Mouse (Mus musculus): ENCODE data around the gene Dnmt3a. TPM values are rescaled to one million over a fixed set of nuclear protein-coding genes. Genes with fewer than 3 reads are reported as not detected.

Gene Dnmt3a
- polyA plus RNA-seq, 1 experiment from 2014 or later = 60.3 TPM

- H3K9ac ChIP-seq (replicated peaks; ENCODE audit: low read depth) = peak overlapping the region; percentile 19; the same call in 1 of the 2 replicates
- 2% methylated on average over 8 of the region's 8 CpGs for WGBS
These were observed 28.1 kb downstream of the Dnmt3a start for GRCm38 (mm10) chr12:3833851-3834273.

GRCm38 (mm10) chr12:3834373-3835314, 28.8 kb downstream of the Dnmt3a start:
- Histone ChIP-seq H3K4me1 (ENCODE audit: insufficient read depth, low read depth, low read length) (peaks cover 28% of the 10 kb centered on the region), H3K4me3 (ENCODE audit: low read depth, low read length) (peak overlapping the region; percentile 5; the same call in 1 of the 2 replicates), H3K27me3 (replicated peaks; ENCODE audit: insufficient read depth, low read length) (no peaks in the 10 kb centered on the region), H3K36me3 (ENCODE audit: insufficient read depth, low read length) (0 out of 2 replicates have a peak, but pooled peaks cover 3% of the 10 kb centered on the region), H3K9me3 (ENCODE audit: low read length) (no peaks in the 10 kb centered on the region), H3K27ac (ENCODE audit: low read length) (peak overlapping the region; percentile 80), H3K9ac (replicated peaks; ENCODE audit: low read depth) (peak overlapping the region; percentile 19; the same call in 1 of the 2 replicates), H3K4me2 (replicated peaks; ENCODE audit: low read depth, low read length) (peak overlapping the region; percentile 47)
- TF ChIP-seq CTCF (IDR thresholded peaks at IDR 0.05) (peak; percentile 80), EP300 (IDR thresholded peaks at IDR 0.05) (no peak)
- DNase-seq (ENCODE audit: low spot score) (peak; percentile 48), ATAC-seq (peak; percentile 74)
- 14% methylated on average over 21 of the region's 21 CpGs for WGBS

More at GRCm38 (mm10) chr12:3833851-3834273, 28.1 kb downstream of the Dnmt3a start:
- DNase-seq (ENCODE audit: low spot score) = peak; percentile 83
- Histone ChIP-seq H3K36me3 (ENCODE audit: insufficient read depth, low read length) (no peaks in the 10 kb centered on the region), H3K4me3 (ENCODE audit: low read depth, low read length) (no peak overlapping the region), H3K9me3 (ENCODE audit: low read length) (no peaks in the 10 kb centered on the region), H3K4me2 (replicated peaks; ENCODE audit: low read depth, low read length) (peak overlapping the region; percentile 47), H3K27me3 (replicated peaks; ENCODE audit: insufficient read depth, low read length) (no peaks in the 10 kb centered on the region), H3K4me1 (ENCODE audit: insufficient read depth, low read depth, low read length) (peaks cover 28% of the 10 kb centered on the region), H3K27ac (ENCODE audit: low read length) (peak overlapping the region; percentile 80)
- ATAC-seq = peak; percentile 82
- TF ChIP-seq CTCF (IDR thresholded peaks at IDR 0.05) (no peak), EP300 (IDR thresholded peaks at IDR 0.05) (no peak)

- H3K9ac ChIP-seq (replicated peaks; ENCODE audit: low read depth) = no peak overlapping the region
- no peak for TF ChIP-seq EP300 (IDR thresholded peaks at IDR 0.05)
- no peak for TF ChIP-seq CTCF (IDR thresholded peaks at IDR 0.05)
- no peak for DNase-seq (ENCODE audit: low spot score)
- H3K4me3 ChIP-seq (ENCODE audit: low read depth, low read length) = no peak overlapping the region
- H3K4me2 ChIP-seq (replicated peaks; ENCODE audit: low read depth, low read length) = no peak overlapping the region
- H3K4me1 ChIP-seq (ENCODE audit: insufficient read depth, low read depth, low read length) = peaks cover 28% of the 10 kb centered on the region
- 65% methylated on average over 2 of the region's 2 CpGs for WGBS
- 0 out of 2 replicates have a peak, but pooled peaks cover 10% of the 10 kb centered on the region for H3K36me3 ChIP-seq (ENCODE audit: insufficient read depth, low read length)
- no peaks in the 10 kb centered on the region for H3K27me3 ChIP-seq (replicated peaks; ENCODE audit: insufficient read depth, low read length)
- no peak overlapping the region for H3K27ac ChIP-seq (ENCODE audit: low read length)
- no peak for ATAC-seq
- H3K9me3 ChIP-seq (ENCODE audit: low read length) = no peaks in the 10 kb centered on the region
These were observed 29.8 kb downstream of the Dnmt3a start for GRCm38 (mm10) chr12:3835576-3835975.

- no peak for TF ChIP-seq EP300 (IDR thresholded peaks at IDR 0.05)
- TF ChIP-seq CTCF (IDR thresholded peaks at IDR 0.05) = no peak
- 0 out of 2 replicates have a peak, but pooled peaks cover 10% of the 10 kb centered on the region for H3K36me3 ChIP-seq (ENCODE audit: insufficient read depth, low read length)
- no peak overlapping the region for H3K9ac ChIP-seq (replicated peaks; ENCODE audit: low read depth)
- no peaks in the 10 kb centered on the region for H3K27me3 ChIP-seq (replicated peaks; ENCODE audit: insufficient read depth, low read length)
- H3K4me2 ChIP-seq (replicated peaks; ENCODE audit: low read depth, low read length) = no peak overlapping the region
- WGBS = 79% methylated on average over 9 of the region's 9 CpGs
- H3K4me3 ChIP-seq (ENCODE audit: low read depth, low read length) = no peak overlapping the region
- no peak overlapping the region for H3K27ac ChIP-seq (ENCODE audit: low read length)
- H3K4me1 ChIP-seq (ENCODE audit: insufficient read depth, low read depth, low read length) = peaks cover 25% of the 10 kb centered on the region
- H3K9me3 ChIP-seq (ENCODE audit: low read length) = no peaks in the 10 kb centered on the region
- no peak for DNase-seq (ENCODE audit: low spot score)
- no peak for ATAC-seq
These were observed 31.4 kb downstream of the Dnmt3a start for GRCm38 (mm10) chr12:3837081-3837832.

GRCm38 (mm10) chr12:3838009-3838408, 32.2 kb downstream of the Dnmt3a start:
- WGBS = 79% methylated on average over 4 of the region's 4 CpGs
- Histone ChIP-seq H3K36me3 (ENCODE audit: insufficient read depth, low read length) (0 out of 2 replicates have a peak, but pooled peaks cover 10% of the 10 kb centered on the region), H3K27me3 (replicated peaks; ENCODE audit: insufficient read depth, low read length) (no peaks in the 10 kb centered on the region), H3K4me1 (ENCODE audit: insufficient read depth, low read depth, low read length) (peaks cover 19% of the 10 kb centered on the region), H3K9ac (replicated peaks; ENCODE audit: low read depth) (no peak overlapping the region), H3K4me2 (replicated peaks; ENCODE audit: low read depth, low read length) (no peak overlapping the region), H3K4me3 (ENCODE audit: low read depth, low read length) (no peak overlapping the region), H3K27ac (ENCODE audit: low read length) (no peak overlapping the region), H3K9me3 (ENCODE audit: low read length) (no peaks in the 10 kb centered on the region)
- TF ChIP-seq EP300 (IDR thresholded peaks at IDR 0.05) (no peak), CTCF (IDR thresholded peaks at IDR 0.05) (no peak)
- ATAC-seq (no peak), DNase-seq (ENCODE audit: low spot score) (no peak)

GRCm38 (mm10) chr12:3839662-3840061, 33.9 kb downstream of the Dnmt3a start:
- H3K9ac ChIP-seq (replicated peaks; ENCODE audit: low read depth) = no peak overlapping the region
- H3K4me3 ChIP-seq (ENCODE audit: low read depth, low read length) = no peak overlapping the region
- no peak for ATAC-seq
- WGBS = 95% methylated on average over 1 of the region's 1 CpGs
- TF ChIP-seq EP300 (IDR thresholded peaks at IDR 0.05) (no peak), CTCF (IDR thresholded peaks at IDR 0.05) (no peak)
- no peaks in the 10 kb centered on the region for H3K27me3 ChIP-seq (replicated peaks; ENCODE audit: insufficient read depth, low read length)
- H3K36me3 ChIP-seq (ENCODE audit: insufficient read depth, low read length) = 0 out of 2 replicates have a peak, but pooled peaks cover 10% of the 10 kb centered on the region
- H3K4me2 ChIP-seq (replicated peaks; ENCODE audit: low read depth, low read length) = no peak overlapping the region
- H3K9me3 ChIP-seq (ENCODE audit: low read length) = no peaks in the 10 kb centered on the region
- H3K4me1 ChIP-seq (ENCODE audit: insufficient read depth, low read depth, low read length) = peaks cover 10% of the 10 kb centered on the region
- no peak overlapping the region for H3K27ac ChIP-seq (ENCODE audit: low read length)
- no peak for DNase-seq (ENCODE audit: low spot score)

All from lung, postnatal 0 days (tissue).